Mouse (Mus musculus): Measurements from ENCODE around the gene Fstl1. TPM values are rescaled to one million over a fixed set of nuclear protein-coding genes. Genes with fewer than 3 reads are reported as not detected.

Fstl1 gene
- polyA plus RNA-seq, 1 experiment from 2014 or later: 126 TPM

DNA sequence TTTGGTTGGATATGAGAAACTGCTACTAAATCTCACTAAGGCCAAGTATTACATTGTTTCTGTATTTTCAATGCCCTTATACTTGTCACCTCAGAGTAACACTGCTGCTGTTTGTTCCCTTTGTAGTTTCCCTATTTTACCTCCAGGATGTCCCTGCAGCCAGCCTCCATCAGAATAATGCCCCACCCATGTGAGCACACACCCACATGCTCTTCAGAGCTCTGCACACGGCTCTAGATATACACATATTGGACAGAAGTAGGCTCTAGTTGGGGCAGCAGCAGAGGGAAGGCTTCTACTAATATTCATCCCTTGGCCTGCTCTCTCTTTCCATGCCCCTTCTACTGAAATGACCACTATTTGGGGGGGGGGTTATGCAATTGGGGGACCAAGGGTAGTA lies 3.7 kb downstream of the Fstl1 start:
- H3K36me3 ChIP-seq (replicated peaks; ENCODE audit: control insufficient read depth, insufficient read depth): no peaks in the 10 kb centered on the region
- no peaks in the 10 kb centered on the region for H3K27me3 ChIP-seq (ENCODE audit: control insufficient read depth, insufficient read depth, low read length)
- no peak overlapping the region for H3K4me2 ChIP-seq (replicated peaks)
- peak overlapping the region; percentile 57 for H3K27ac ChIP-seq
- peaks cover 32% of the 10 kb centered on the region for H3K4me1 ChIP-seq (replicated peaks; ENCODE audit: control insufficient read depth, insufficient read depth, low read length)
- H3K4me3 ChIP-seq (replicated peaks; ENCODE audit: low read length): no peak overlapping the region
- WGBS: 68% methylated on average over 1 of the region's 1 CpGs
- no peak overlapping the region for H3K9ac ChIP-seq
- no peak for DNase-seq (ENCODE audit: low spot score)
- H3K9me3 ChIP-seq (ENCODE audit: control insufficient read depth, low read length): no peaks in the 10 kb centered on the region
- ATAC-seq (ENCODE audit: low FRiP score): no peak

GRCm38 (mm10) chr16:37780911-37781310 lies 4.2 kb downstream of the Fstl1 start:
- no peak overlapping the region for H3K4me3 ChIP-seq (replicated peaks; ENCODE audit: low read length)
- no peak for ATAC-seq (ENCODE audit: low FRiP score)
- DNase-seq (ENCODE audit: low spot score): no peak
- H3K9ac ChIP-seq: no peak overlapping the region
- H3K27ac ChIP-seq: peak overlapping the region; percentile 57
- H3K27me3 ChIP-seq (ENCODE audit: control insufficient read depth, insufficient read depth, low read length): no peaks in the 10 kb centered on the region
- H3K4me2 ChIP-seq (replicated peaks): peak overlapping the region; percentile 24
- no peaks in the 10 kb centered on the region for H3K36me3 ChIP-seq (replicated peaks; ENCODE audit: control insufficient read depth, insufficient read depth)
- no peaks in the 10 kb centered on the region for H3K9me3 ChIP-seq (ENCODE audit: control insufficient read depth, low read length)
- 43% methylated on average over 3 of the region's 3 CpGs for WGBS
- H3K4me1 ChIP-seq (replicated peaks; ENCODE audit: control insufficient read depth, insufficient read depth, low read length): peaks cover 32% of the 10 kb centered on the region

DNA sequence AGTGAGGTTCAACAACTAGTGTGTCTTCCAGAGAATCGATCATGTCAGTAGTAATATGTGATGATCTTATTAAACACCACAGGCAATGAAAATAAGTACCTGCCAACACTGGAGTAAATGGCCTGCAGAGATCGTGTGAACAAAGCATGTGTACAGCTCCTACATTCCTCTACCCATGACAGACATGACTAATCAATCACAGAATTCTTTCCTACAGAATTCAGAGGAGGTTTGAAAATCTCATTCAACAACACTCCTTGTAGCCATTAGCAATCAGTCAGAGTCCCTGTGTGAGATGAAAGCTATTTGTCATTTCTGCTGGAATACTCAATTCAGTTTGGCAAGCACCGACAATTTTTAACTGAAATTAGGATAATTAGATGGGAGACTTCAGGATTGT lies 7.9 kb downstream of the Fstl1 start:
- Histone ChIP-seq H3K9ac (no peak overlapping the region), H3K4me1 (replicated peaks; ENCODE audit: control insufficient read depth, insufficient read depth, low read length) (peaks cover 38% of the 10 kb centered on the region), H3K27ac (no peak overlapping the region), H3K27me3 (ENCODE audit: control insufficient read depth, insufficient read depth, low read length) (no peaks in the 10 kb centered on the region), H3K36me3 (replicated peaks; ENCODE audit: control insufficient read depth, insufficient read depth) (no peaks in the 10 kb centered on the region), H3K4me2 (replicated peaks) (no peak overlapping the region), H3K4me3 (replicated peaks; ENCODE audit: low read length) (no peak overlapping the region), H3K9me3 (ENCODE audit: control insufficient read depth, low read length) (no peaks in the 10 kb centered on the region)
- DNase-seq (ENCODE audit: low spot score) (no peak), ATAC-seq (ENCODE audit: low FRiP score) (no peak)
- WGBS: 63% methylated on average over 3 of the region's 3 CpGs

- Histone ChIP-seq H3K27ac (peak overlapping the region; percentile 80), H3K36me3 (replicated peaks; ENCODE audit: control insufficient read depth, insufficient read depth) (no peaks in the 10 kb centered on the region), H3K4me1 (replicated peaks; ENCODE audit: control insufficient read depth, insufficient read depth, low read length) (peaks cover 38% of the 10 kb centered on the region), H3K4me2 (replicated peaks) (peak overlapping the region; percentile 24; the same call in 1 of the 2 replicates), H3K9me3 (ENCODE audit: control insufficient read depth, low read length) (no peaks in the 10 kb centered on the region), H3K27me3 (ENCODE audit: control insufficient read depth, insufficient read depth, low read length) (no peaks in the 10 kb centered on the region), H3K9ac (no peak overlapping the region), H3K4me3 (replicated peaks; ENCODE audit: low read length) (no peak overlapping the region)
- DNase-seq (ENCODE audit: low spot score): no peak
- WGBS: 33% methylated on average over 9 of the region's 9 CpGs
- ATAC-seq (ENCODE audit: low FRiP score): peak; percentile 19; the same call in 1 of the 2 replicates
These were observed 11.0 kb downstream of the Fstl1 start for GRCm38 (mm10) chr16:37787558-37788194.

- WGBS: 20% methylated on average over 12 of the region's 12 CpGs
- H3K9ac ChIP-seq: peak overlapping the region; percentile 37; the same call in 1 of the 2 replicates
- peak overlapping the region; percentile 24 for H3K4me2 ChIP-seq (replicated peaks)
- H3K4me3 ChIP-seq (replicated peaks; ENCODE audit: low read length): no peak overlapping the region
- H3K9me3 ChIP-seq (ENCODE audit: control insufficient read depth, low read length): no peaks in the 10 kb centered on the region
- H3K27me3 ChIP-seq (ENCODE audit: control insufficient read depth, insufficient read depth, low read length): no peaks in the 10 kb centered on the region
- peaks cover 38% of the 10 kb centered on the region for H3K4me1 ChIP-seq (replicated peaks; ENCODE audit: control insufficient read depth, insufficient read depth, low read length)
- peak overlapping the region; percentile 80 for H3K27ac ChIP-seq
- DNase-seq (ENCODE audit: low spot score): peak; percentile 79
- peak; percentile 88 for ATAC-seq (ENCODE audit: low FRiP score)
- H3K36me3 ChIP-seq (replicated peaks; ENCODE audit: control insufficient read depth, insufficient read depth): no peaks in the 10 kb centered on the region
These were observed 11.8 kb downstream of the Fstl1 start for GRCm38 (mm10) chr16:37788367-37789014.

- 70% methylated on average over 6 of the region's 6 CpGs for WGBS
- Histone ChIP-seq H3K4me1 (replicated peaks; ENCODE audit: control insufficient read depth, insufficient read depth, low read length) (peaks cover 38% of the 10 kb centered on the region), H3K36me3 (replicated peaks; ENCODE audit: control insufficient read depth, insufficient read depth) (no peaks in the 10 kb centered on the region), H3K4me3 (replicated peaks; ENCODE audit: low read length) (no peak overlapping the region), H3K27ac (peak overlapping the region; percentile 80), H3K9me3 (ENCODE audit: control insufficient read depth, low read length) (no peaks in the 10 kb centered on the region), H3K9ac (no peak overlapping the region; the same call in 1 of the 2 replicates), H3K4me2 (replicated peaks) (no peak overlapping the region; the same call in 1 of the 2 replicates), H3K27me3 (ENCODE audit: control insufficient read depth, insufficient read depth, low read length) (no peaks in the 10 kb centered on the region)
- ATAC-seq (ENCODE audit: low FRiP score): no peak
- no peak for DNase-seq (ENCODE audit: low spot score)
These were observed 12.3 kb downstream of the Fstl1 start for GRCm38 (mm10) chr16:37789015-37789381.

GRCm38 (mm10) chr16:37789394-37789920 lies 12.8 kb downstream of the Fstl1 start:
- H3K36me3 ChIP-seq (replicated peaks; ENCODE audit: control insufficient read depth, insufficient read depth): no peaks in the 10 kb centered on the region
- peaks cover 38% of the 10 kb centered on the region for H3K4me1 ChIP-seq (replicated peaks; ENCODE audit: control insufficient read depth, insufficient read depth, low read length)
- WGBS: 83% methylated on average over 6 of the region's 6 CpGs
- no peak overlapping the region for H3K9ac ChIP-seq
- H3K9me3 ChIP-seq (ENCODE audit: control insufficient read depth, low read length): no peaks in the 10 kb centered on the region
- no peak overlapping the region for H3K4me2 ChIP-seq (replicated peaks)
- H3K27ac ChIP-seq: no peak overlapping the region
- ATAC-seq (ENCODE audit: low FRiP score) (no peak), DNase-seq (ENCODE audit: low spot score) (no peak)
- no peaks in the 10 kb centered on the region for H3K27me3 ChIP-seq (ENCODE audit: control insufficient read depth, insufficient read depth, low read length)
- H3K4me3 ChIP-seq (replicated peaks; ENCODE audit: low read length): no peak overlapping the region

DNA sequence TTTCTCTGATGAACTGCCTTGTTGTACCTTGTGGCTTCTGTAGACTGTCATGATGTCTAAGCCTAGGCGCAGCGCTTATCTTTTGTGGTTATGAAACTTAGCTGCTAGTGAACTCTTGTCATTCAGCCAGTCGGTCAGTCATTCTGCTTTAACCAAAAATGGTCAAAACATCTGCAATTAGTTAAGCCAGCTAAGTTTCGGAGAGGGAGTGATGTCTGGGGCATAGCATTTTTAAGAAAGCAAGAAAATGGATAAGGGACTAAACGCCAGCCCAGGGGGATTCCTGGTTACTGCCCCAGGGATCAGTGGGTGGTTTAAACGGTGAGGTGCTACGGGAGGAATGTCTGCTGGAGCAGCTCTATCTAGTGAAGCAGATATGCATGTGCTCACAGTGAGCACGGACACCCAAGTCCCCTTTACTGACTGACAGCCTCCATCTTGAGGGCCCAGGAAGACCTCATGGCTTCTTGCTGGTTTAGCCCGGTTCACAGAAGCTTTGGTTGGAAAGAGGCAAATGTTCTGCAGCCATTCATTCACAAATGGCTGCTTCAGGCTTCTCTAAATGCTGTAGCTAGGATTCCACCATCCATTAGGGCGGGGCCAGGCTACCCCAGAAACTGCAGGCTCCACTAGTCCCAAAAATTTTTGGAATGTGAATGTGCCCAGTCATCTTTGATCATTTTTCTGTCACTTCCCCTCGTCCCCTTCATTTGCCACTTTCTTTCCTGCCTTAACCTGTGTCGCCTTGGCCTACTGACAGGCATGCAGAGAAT lies 13.5 kb downstream of the Fstl1 start:
- H3K36me3 ChIP-seq (replicated peaks; ENCODE audit: control insufficient read depth, insufficient read depth): no peaks in the 10 kb centered on the region
- H3K9me3 ChIP-seq (ENCODE audit: control insufficient read depth, low read length): no peaks in the 10 kb centered on the region
- no peak for DNase-seq (ENCODE audit: low spot score)
- no peaks in the 10 kb centered on the region for H3K27me3 ChIP-seq (ENCODE audit: control insufficient read depth, insufficient read depth, low read length)
- no peak overlapping the region; the same call in 1 of the 2 replicates for H3K27ac ChIP-seq
- H3K4me3 ChIP-seq (replicated peaks; ENCODE audit: low read length): no peak overlapping the region
- H3K4me2 ChIP-seq (replicated peaks): no peak overlapping the region
- peaks cover 38% of the 10 kb centered on the region for H3K4me1 ChIP-seq (replicated peaks; ENCODE audit: control insufficient read depth, insufficient read depth, low read length)
- no peak for ATAC-seq (ENCODE audit: low FRiP score)
- 81% methylated on average over 12 of the region's 12 CpGs for WGBS
- no peak overlapping the region for H3K9ac ChIP-seq

DNA sequence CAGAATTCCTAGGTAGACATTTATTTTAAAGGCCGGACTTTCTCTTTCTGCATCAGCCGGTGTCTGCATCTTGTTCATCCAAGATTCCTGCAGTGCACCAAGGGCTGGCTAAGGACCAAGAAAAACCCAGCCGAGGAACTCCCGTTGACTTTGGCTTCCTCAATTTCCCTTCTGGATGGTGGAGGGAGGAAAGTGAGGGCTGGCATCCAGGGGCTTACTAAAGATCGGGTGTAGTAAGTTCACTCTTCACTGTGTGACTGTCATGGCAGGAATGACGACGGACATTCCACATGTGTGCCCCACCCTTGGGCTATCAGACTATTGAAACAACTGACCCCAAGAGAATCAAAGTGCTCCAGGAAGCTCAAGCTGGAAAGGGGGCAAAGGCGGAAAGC lies 14.1 kb downstream of the Fstl1 start:
- WGBS: 73% methylated on average over 8 of the region's 8 CpGs
- H3K4me3 ChIP-seq (replicated peaks; ENCODE audit: low read length): no peak overlapping the region
- ATAC-seq (ENCODE audit: low FRiP score) (no peak), DNase-seq (ENCODE audit: low spot score) (no peak)
- H3K4me2 ChIP-seq (replicated peaks): no peak overlapping the region
- no peaks in the 10 kb centered on the region for H3K9me3 ChIP-seq (ENCODE audit: control insufficient read depth, low read length)
- H3K27me3 ChIP-seq (ENCODE audit: control insufficient read depth, insufficient read depth, low read length): no peaks in the 10 kb centered on the region
- no peaks in the 10 kb centered on the region for H3K36me3 ChIP-seq (replicated peaks; ENCODE audit: control insufficient read depth, insufficient read depth)
- no peak overlapping the region; the same call in 1 of the 2 replicates for H3K27ac ChIP-seq
- peaks cover 38% of the 10 kb centered on the region for H3K4me1 ChIP-seq (replicated peaks; ENCODE audit: control insufficient read depth, insufficient read depth, low read length)
- H3K9ac ChIP-seq: no peak overlapping the region

Measured in hindbrain, embryonic 14.5 days (tissue).